Mouse (Mus musculus) CH12.LX (cell line): Measurements from ENCODE around the gene Cdkl3. TPM values are rescaled to one million over a fixed set of nuclear protein-coding genes. Genes with fewer than 3 reads are reported as not detected.

Source experiments
- DNase-seq: peaks from one replicate; pipeline ENCODE4 v3.0.0-alpha.2; 2013; ENCODE audit errors: extremely low read depth
- H3K27ac ChIP-seq: 2 replicates; pipeline ENCODE4 v1.5.1; 2012; ENCODE audit warnings: low read depth, mild to moderate bottlenecking, control low read depth, moderate library complexity; ENCODE audit not compliant: insufficient read depth
- H3K27me3 ChIP-seq: replicated peaks from 2 replicates; pipeline ENCODE3; 2012; ENCODE audit warnings: inconsistent platforms
- H3K36me3 ChIP-seq, 2 experiments: replicated peaks in 1 of 2; 2 replicates each; pipeline versions ENCODE3 to v1.6.1; 2012; ENCODE audit warnings: inconsistent platforms in 1 of 2, low read length in 1 of 2, mild to moderate bottlenecking in 1 of 2, mixed read lengths in 1 of 2, moderate library complexity in 1 of 2; ENCODE audit not compliant: control insufficient read depth in 1 of 2, insufficient read depth in 1 of 2
- H3K4me1 ChIP-seq, 2 experiments: 2 replicates each; pipeline ENCODE4 v1.6.1; 2012; ENCODE audit warnings: inconsistent platforms in 1 of 2, moderate library complexity in 1 of 2; ENCODE audit not compliant: insufficient read depth in 2 of 2, control insufficient read depth in 1 of 2
- H3K4me2 ChIP-seq: 2 replicates; pipeline ENCODE4 v1.6.1; 2012; ENCODE audit warnings: low read depth, mild to moderate bottlenecking, control low read depth; ENCODE audit not compliant: poor library complexity, insufficient read depth, severe bottlenecking
- H3K4me3 ChIP-seq, 3 experiments: fragments of 150-350 bp in 1 of 3; sonication (generic) in 1 of 3; replicated peaks in 1 of 3; 2 replicates each; pipeline versions ENCODE3 to v1.5.1; 2011 to 2012; ENCODE audit warnings: low read depth in 2 of 3, low read length in 2 of 3, mild to moderate bottlenecking in 2 of 3, moderate library complexity in 2 of 3, control low read depth in 1 of 3, improper control_type of control experiment in 1 of 3, inconsistent platforms in 1 of 3, mixed read lengths in 1 of 3; ENCODE audit not compliant: poor library complexity in 1 of 3
- H3K79me2 ChIP-seq: replicated peaks from 2 replicates; pipeline ENCODE4 v1.6.1; 2012; ENCODE audit warnings: mild to moderate bottlenecking, moderate library complexity; ENCODE audit not compliant: control insufficient read depth, poor library complexity, insufficient read depth, severe bottlenecking; ENCODE audit errors: extremely low read depth
- H3K9ac ChIP-seq: 2 replicates; pipeline ENCODE4 v1.6.1; 2012; ENCODE audit warnings: low read depth, mild to moderate bottlenecking, control low read depth, moderate library complexity; ENCODE audit not compliant: insufficient read depth
- H3K9me3 ChIP-seq: replicated peaks from 2 replicates; pipeline ENCODE3; 2012; ENCODE audit warnings: low read length, inconsistent platforms, mixed read lengths
- CHD1 ChIP-seq: IDR thresholded peaks from 2 replicates; pipeline ENCODE4 v1.6.1; 2012; ENCODE audit warnings: low read depth, low read length, improper control_type of control experiment, inconsistent platforms
- CHD2 ChIP-seq: IDR thresholded peaks from 2 replicates; pipeline ENCODE4 v1.6.1; 2011; ENCODE audit warnings: low read length, improper control_type of control experiment
- CTCF ChIP-seq, 2 experiments: IDR thresholded peaks in 1 of 2; conservative IDR thresholded peaks in 1 of 2; 2 replicates each; pipeline ENCODE4 v1.5.1; 2011 to 2012; ENCODE audit warnings: low read depth in 2 of 2, low read length in 2 of 2, improper control_type of control experiment in 1 of 2, inconsistent platforms in 1 of 2, mild to moderate bottlenecking in 1 of 2, moderate library complexity in 1 of 2
- ELF1 ChIP-seq: IDR thresholded peaks from 2 replicates; pipeline ENCODE4 v1.6.1; 2014; ENCODE audit warnings: low read depth, mild to moderate bottlenecking, inconsistent platforms, low read length, improper control_type of control experiment
- EP300 ChIP-seq: IDR thresholded peaks from 2 replicates; pipeline ENCODE4 v1.6.1; 2011; ENCODE audit warnings: low read length, improper control_type of control experiment
- ETS1 ChIP-seq: conservative IDR thresholded peaks from 2 replicates; pipeline ENCODE4 v1.6.1; 2012; ENCODE audit warnings: low read depth, mild to moderate bottlenecking, inconsistent platforms, low read length, improper control_type of control experiment, moderate library complexity
- IRF4 ChIP-seq: IDR thresholded peaks from 2 replicates; pipeline ENCODE4 v1.6.1; 2014; ENCODE audit warnings: low read depth, mild to moderate bottlenecking, inconsistent platforms, low read length, improper control_type of control experiment
- JUN ChIP-seq: IDR thresholded peaks from 2 replicates; pipeline ENCODE4 v1.6.1; 2011; ENCODE audit warnings: low read depth, mild to moderate bottlenecking, low read length, improper control_type of control experiment, moderate library complexity; ENCODE audit not compliant: insufficient read depth
- JUND ChIP-seq: conservative IDR thresholded peaks from 2 replicates; pipeline ENCODE4 v1.6.1; 2011; ENCODE audit warnings: low read depth, low read length, improper control_type of control experiment
- KAT2A ChIP-seq: IDR thresholded peaks from 2 replicates; pipeline ENCODE4 v1.6.1; 2012; ENCODE audit warnings: low read length, improper control_type of control experiment, inconsistent platforms; ENCODE audit not compliant: insufficient replicate concordance
- MAZ ChIP-seq: IDR thresholded peaks from 2 replicates; pipeline ENCODE4 v1.6.1; 2012; ENCODE audit warnings: low read depth, mild to moderate bottlenecking, inconsistent platforms, low read length, improper control_type of control experiment, moderate library complexity
- MEF2A ChIP-seq: IDR thresholded peaks from 2 replicates; pipeline ENCODE4 v1.6.1; 2014; ENCODE audit warnings: low read depth, mild to moderate bottlenecking, inconsistent platforms, low read length, improper control_type of control experiment, borderline replicate concordance
- NELFE ChIP-seq: IDR thresholded peaks from 2 replicates; pipeline ENCODE4 v1.6.1; 2011; ENCODE audit warnings: low read depth, low read length, improper control_type of control experiment
- NRF1 ChIP-seq: IDR thresholded peaks from 2 replicates; pipeline ENCODE4 v1.6.1; 2014; ENCODE audit warnings: low read depth, mild to moderate bottlenecking, inconsistent platforms, low read length, improper control_type of control experiment, moderate library complexity
- PAX5 ChIP-seq: IDR thresholded peaks from 2 replicates; pipeline ENCODE4 v1.6.1; 2012; ENCODE audit warnings: low read length, inconsistent platforms, mixed read lengths
- POLR2A ChIP-seq: IDR thresholded peaks from 2 replicates; pipeline ENCODE4 v1.6.1; 2011; ENCODE audit warnings: low read depth, mild to moderate bottlenecking, improper control_type of control experiment, low read length
- POLR2AphosphoS2 ChIP-seq: IDR thresholded peaks from 2 replicates; pipeline ENCODE4 v1.6.1; 2011; ENCODE audit warnings: low read depth, low read length, improper control_type of control experiment
- RCOR1 ChIP-seq: conservative IDR thresholded peaks from 2 replicates; pipeline ENCODE4 v1.6.1; 2012; ENCODE audit warnings: low read depth, mild to moderate bottlenecking, inconsistent platforms, low read length, improper control_type of control experiment
- SMC3 ChIP-seq: IDR thresholded peaks from 2 replicates; pipeline ENCODE4 v1.6.1; 2011; ENCODE audit warnings: low read depth, low read length, improper control_type of control experiment
- TBP ChIP-seq: conservative IDR thresholded peaks from 2 replicates; pipeline ENCODE4 v1.6.1; 2011; ENCODE audit warnings: low read depth, low read length, improper control_type of control experiment
- TCF12 ChIP-seq: IDR thresholded peaks from 2 replicates; pipeline ENCODE4 v1.6.1; 2014; ENCODE audit warnings: low read depth, mild to moderate bottlenecking, inconsistent platforms, low read length, improper control_type of control experiment
- UBTF ChIP-seq: IDR thresholded peaks from 2 replicates; pipeline ENCODE4 v1.6.1; 2012; ENCODE audit warnings: low read depth, mild to moderate bottlenecking, inconsistent platforms, low read length, improper control_type of control experiment, moderate library complexity
- USF1 ChIP-seq: IDR thresholded peaks from 2 replicates; pipeline ENCODE4 v1.6.1; 2014; ENCODE audit warnings: low read depth, mild to moderate bottlenecking, inconsistent platforms, low read length, improper control_type of control experiment
- ZC3H11A ChIP-seq: IDR thresholded peaks from 2 replicates; pipeline ENCODE4 v1.6.1; 2012; ENCODE audit warnings: low read depth, mild to moderate bottlenecking, inconsistent platforms, low read length, improper control_type of control experiment
- ZKSCAN1 ChIP-seq: IDR thresholded peaks from 2 replicates; pipeline ENCODE4 v1.6.1; 2012; ENCODE audit warnings: low read depth, inconsistent platforms, low read length, improper control_type of control experiment, borderline replicate concordance
- dilution Hi-C: fragments of 300-500 bp; cut with MboI; formaldehyde crosslinking; loops from 2 replicates; pipeline ENCODE4 v1.14.3; 2020; ENCODE audit warnings: low sequenced_read_pairs; ENCODE audit not compliant: extremely low pct_unique_long_range_greater_than_20kb, extremely low pct_ligation_motif_present
- in situ Hi-C: fragments of 300-500 bp; cut with MboI; formaldehyde crosslinking; loops from 3 replicates; pipeline ENCODE4 v1.14.3; 2019; ENCODE audit warnings: low sequenced_read_pairs, low pct_ligation_motif_present, low pct_unique_long_range_greater_than_20kb, mixed read lengths
- polyA plus RNA-seq: library from polyadenylated mRNA; unstranded; fragments of >175 nt; gene quantifications from 2 replicates; pipeline ENCODE4 v1.2.1, GENCODE M21; 2012; ENCODE audit warnings: low read depth; ENCODE audit not compliant: insufficient read length
- total RNA-seq, 2 experiments: library from RNA; depleted of rRNA; stranded (reverse); fragments of 300-350 nt in 1 of 2; fragments of >200 nt in 1 of 2; gene quantifications; 2 replicates each; pipeline ENCODE4 v1.2.3; 2012 to 2014

Gene Cdkl3
- total and polyA plus RNA-seq, 3 experiments = 4.4 to 9.7 (median 8.0) TPM

- in situ Hi-C loops = no loop called here
- Histone ChIP-seq H3K27ac (no peak overlapping the region), H3K4me2 (no peak overlapping the region), H3K79me2 (no peaks in the 10 kb centered on the region)
- TF ChIP-seq CHD1 = no peak
- TF ChIP-seq UBTF = no peak
- TF ChIP-seq IRF4 = no peak
- no peak for TF ChIP-seq USF1
- no peak for TF ChIP-seq JUN
- no peak for TF ChIP-seq MAZ
- TF ChIP-seq SMC3 = no peak
- TF ChIP-seq RCOR1 = no peak
- TF ChIP-seq POLR2AphosphoS2 = no peak
- no peak for TF ChIP-seq ZC3H11A
- TF ChIP-seq ELF1 = no peak
- no peak for TF ChIP-seq MEF2A
- TF ChIP-seq NELFE = no peak
- no peak for TF ChIP-seq ZKSCAN1
- no peak for TF ChIP-seq POLR2A
- TF ChIP-seq, all 38 proteins: peak for 0
- H3K4me1 ChIP-seq = peaks cover 14 to 22% of the 10 kb centered on the region in 2 experiments
- no peaks in the 10 kb centered on the region for H3K9me3 ChIP-seq
- dilution Hi-C loops = no loop called here
- H3K36me3 ChIP-seq = no peaks in the 10 kb centered on the region
- DNase-seq = no peak
- no peak overlapping the region for H3K4me3 ChIP-seq
- H3K9ac ChIP-seq = no peak overlapping the region
- H3K27me3 ChIP-seq = no peaks in the 10 kb centered on the region
These were observed 87.2 kb downstream of the Cdkl3 start for GRCm38 (mm10) chr11:52091261-52091660.

- DNase-seq = no peak
- dilution Hi-C loops (no loop called here), in situ Hi-C loops (no loop called here)
- TF ChIP-seq ETS1 = no peak
- no peak for TF ChIP-seq NELFE
- no peak for TF ChIP-seq JUN
- TF ChIP-seq POLR2AphosphoS2 = no peak
- TF ChIP-seq KAT2A = no peak
- TF ChIP-seq JUND = no peak
- no peak for TF ChIP-seq EP300
- TF ChIP-seq PAX5 = no peak
- no peak for TF ChIP-seq TCF12
- TF ChIP-seq TBP = no peak
- no peak for TF ChIP-seq CHD2
- TF ChIP-seq POLR2A = no peak
- TF ChIP-seq USF1 = no peak
- TF ChIP-seq CTCF (conservative IDR thresholded peaks at IDR 0.05 in 1 of 2, IDR thresholded peaks at IDR 0.05 in 1 of 2; ENCODE audit: low read depth in 2 of 2, low read length in 2 of 2) = no peak
- no peak for TF ChIP-seq NRF1
- Histone ChIP-seq H3K27ac (no peak overlapping the region), H3K79me2 (peaks cover 10% of the 10 kb centered on the region), H3K4me3 (no peak overlapping the region), H3K27me3 (no peaks in the 10 kb centered on the region), H3K9me3 (no peaks in the 10 kb centered on the region), H3K4me1 (peaks cover 14 to 17% of the 10 kb centered on the region in 2 experiments), H3K4me2 (no peak overlapping the region), H3K9ac (no peak overlapping the region), H3K36me3 (no peaks in the 10 kb centered on the region)
These were observed 90.5 kb downstream of the Cdkl3 start for GRCm38 (mm10) chr11:52094568-52094967.
